Mouse (Mus musculus) layer of hippocampus, adult 6 months (tissue): ENCODE measurements around the gene Btg2. TPM values are rescaled to one million over a fixed set of nuclear protein-coding genes. Genes with fewer than 3 reads are reported as not detected.

ENCODE experiments used
- long read RNA-seq, 2 experiments: library from polyadenylated mRNA; unstranded; transcript quantifications; one replicate each; pipeline ENCODE4 v2.0.0; 2019 to 2020
- polyA plus RNA-seq: library from polyadenylated mRNA; unstranded; fragments of <200 nt; fragmentation: Nextera tagmentation; gene quantifications from 2 replicates; pipeline ENCODE4 v1.2.3, GENCODE M21; 2021

Btg2 gene
- 10.3 and 18.0 TPM in 2 replicates for polyA plus RNA-seq
- long read RNA-seq, experiment 1, transcript Btg2-201 (2 exons, 2,743 nt): major isoform, 6 of 19 reads
- long read RNA-seq, experiment 1, partial matches to known transcripts: 0 of 19 reads
- long read RNA-seq, experiment 1, other reads (novel, unspliced or antisense): 13 of 19 reads
- long read RNA-seq, experiment 2, transcript Btg2-201 (2 exons, 2,743 nt): major isoform, 26 of 27 reads
- long read RNA-seq, experiment 2, partial matches to known transcripts: 1 of 27 reads
- long read RNA-seq, experiment 2, other reads (novel, unspliced or antisense): 0 of 27 reads

DNA sequence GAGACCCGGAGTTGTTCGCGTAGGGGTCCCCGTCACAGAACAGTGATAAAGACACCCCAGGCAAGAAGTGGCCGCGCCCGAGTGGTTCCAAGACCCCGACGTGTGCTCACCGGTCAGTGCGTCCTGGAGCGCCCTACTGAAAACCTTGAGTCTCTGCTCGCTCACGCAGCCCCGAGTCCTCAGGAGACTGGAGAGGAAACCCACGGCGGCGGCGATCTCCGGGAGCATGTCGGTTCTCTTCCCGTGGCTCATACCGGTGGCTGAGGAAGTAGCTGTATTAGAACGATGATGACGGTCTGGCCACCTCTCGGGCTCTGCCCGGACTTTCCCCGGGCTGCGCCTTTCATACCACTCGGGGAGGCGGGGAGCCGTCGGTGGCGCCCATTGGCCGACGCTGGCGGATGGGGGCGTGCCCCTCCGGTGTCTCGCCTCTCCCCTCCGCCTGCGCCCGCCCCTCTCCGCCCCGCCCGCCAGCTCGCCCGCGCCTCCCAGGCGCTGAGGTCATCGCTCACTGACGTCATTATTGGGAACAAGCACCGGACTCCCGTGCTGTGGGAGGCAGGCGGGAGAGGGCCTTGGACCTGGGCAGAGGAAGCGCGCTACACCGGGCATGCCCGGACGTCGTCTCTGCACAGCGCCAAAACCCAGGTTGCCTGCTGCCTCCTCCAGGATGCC lies at the start of gene Btg2:
TSS of gene Btg2 (minus strand) at position 319 of the 675 bp plus-strand sequence.

DNA sequence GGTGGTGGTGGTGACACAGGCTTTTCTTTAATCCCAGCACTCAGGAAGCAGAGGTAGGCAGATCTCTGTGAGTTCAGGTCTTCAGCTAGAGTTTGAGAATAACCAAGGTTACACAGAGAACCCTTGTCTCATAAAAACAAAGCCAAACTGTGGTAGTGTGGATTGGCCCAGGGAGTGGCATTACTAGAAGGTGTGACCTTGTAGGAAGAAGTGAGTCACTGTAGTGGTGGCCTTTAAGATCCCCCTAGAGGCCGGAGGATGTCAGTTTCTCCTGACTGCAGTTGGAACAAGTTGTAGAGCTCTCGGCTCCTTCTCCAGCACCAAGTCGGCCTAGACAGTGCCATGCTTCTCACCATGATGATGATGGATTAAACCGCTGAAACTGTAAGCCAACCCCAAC lies 32.1 kb upstream of the Btg2 start, which contains the start of gene Chit1:
TSS of gene Chit1 (plus strand) at position 264 of the 400 bp plus-strand sequence.

DNA sequence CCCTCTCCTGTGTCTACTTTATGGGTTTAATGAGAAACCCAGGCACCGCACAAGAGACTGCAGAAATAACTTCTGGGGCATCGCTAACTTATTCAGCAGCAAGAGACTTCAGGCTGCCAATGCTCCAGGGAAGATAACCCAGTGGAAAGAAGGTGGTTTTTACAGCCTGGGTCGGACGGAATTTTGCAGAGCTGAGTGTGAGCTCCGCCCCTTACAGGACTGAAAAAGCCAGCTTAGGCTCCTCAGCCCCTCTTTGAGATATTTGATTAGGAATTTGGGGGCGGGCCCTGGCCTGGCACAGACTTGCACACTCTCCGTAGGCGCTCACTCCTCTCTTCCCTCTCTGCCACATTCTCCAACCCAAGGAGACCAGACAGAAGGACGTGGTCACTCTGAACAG lies 41.7 kb downstream of the Btg2 start, which contains the start of gene Fmod:
TSS of gene Fmod (plus strand) at position 83 of the 400 bp plus-strand sequence.

Other genes with a start within 250 kb of the Btg2 start
- gene Optc, start 171.1 kb downstream of the Btg2 start, polyA plus RNA-seq: 1.4 and 1.8 TPM in 2 replicates
- 37.4 and 56.3 TPM in 2 replicates for gene Prelp, start 157.7 kb downstream of the Btg2 start, polyA plus RNA-seq
- 1.9 and 3.9 TPM in 2 replicates for gene Fmod, start 41.9 kb downstream of the Btg2 start, polyA plus RNA-seq
- gene Chit1, start 32.1 kb upstream of the Btg2 start, polyA plus RNA-seq: 0.24 TPM in 1 of 2 replicates, not detected in the other
- 20.0 and 24.7 TPM in 2 replicates for gene Chil1, start 103.1 kb upstream of the Btg2 start, polyA plus RNA-seq
- 0.10 and 0.19 TPM in 2 replicates for gene Mybph, start 114.3 kb upstream of the Btg2 start, polyA plus RNA-seq
- 96.7 and 125 TPM in 2 replicates for gene Adora1, start 156.3 kb upstream of the Btg2 start, polyA plus RNA-seq
- not detected in 2 replicates for gene Myog, start 210.9 kb upstream of the Btg2 start, polyA plus RNA-seq